Mouse (Mus musculus) midbrain, embryonic 16.5 days (tissue): ENCODE measurements around the gene Cort. TPM values are rescaled to one million over a fixed set of nuclear protein-coding genes. Genes with fewer than 3 reads are reported as not detected.

Experiments
- ATAC-seq: fragments of 200-750 bp; cut with Nextera tagmentation; 2 replicates; pipeline ENCODE4 v1.8.0; 2017; ENCODE audit warnings: moderate TSS enrichment
- H3K27ac ChIP-seq: fragments of 300-500 bp; sonication (generic); 2 replicates; pipeline ENCODE4 v1.5.1; 2014; ENCODE audit warnings: mild to moderate bottlenecking, low read length, mixed read lengths
- H3K27me3 ChIP-seq: fragments of 300-500 bp; sonication (generic); 2 replicates; pipeline ENCODE4 v1.6.1; 2014; ENCODE audit warnings: low read depth, low read length, mixed read lengths; ENCODE audit not compliant: control insufficient read depth, insufficient read depth
- H3K36me3 ChIP-seq: fragments of 300-500 bp; sonication (generic); 2 replicates; pipeline ENCODE4 v1.6.1; 2014; ENCODE audit warnings: mild to moderate bottlenecking, low read length, moderate library complexity, mixed read lengths; ENCODE audit not compliant: control insufficient read depth, insufficient read depth
- H3K4me1 ChIP-seq: fragments of 300-500 bp; sonication (generic); 2 replicates; pipeline ENCODE4 v1.6.1; 2014; ENCODE audit warnings: mild to moderate bottlenecking, low read length, mixed read lengths; ENCODE audit not compliant: control insufficient read depth, insufficient read depth
- H3K4me2 ChIP-seq: fragments of 300-500 bp; sonication (generic); 2 replicates; pipeline ENCODE4 v1.6.1; 2014; ENCODE audit warnings: mild to moderate bottlenecking, low read length, mixed read lengths
- H3K4me3 ChIP-seq: fragments of 300-500 bp; sonication (generic); 2 replicates; pipeline ENCODE4 v1.5.1; 2014; ENCODE audit warnings: low read depth, mild to moderate bottlenecking, low read length, moderate library complexity, mixed read lengths
- H3K9ac ChIP-seq: fragments of 300-500 bp; sonication (generic); 2 replicates; pipeline ENCODE4 v1.6.1; 2014; ENCODE audit warnings: low read depth, low read length, mixed read lengths
- H3K9me3 ChIP-seq: fragments of 300-500 bp; sonication (generic); replicated peaks from 2 replicates; pipeline ENCODE4 v1.6.1; 2014; ENCODE audit warnings: mild to moderate bottlenecking, low read length, mixed read lengths; ENCODE audit not compliant: control insufficient read depth, poor library complexity, severe bottlenecking
- WGBS: fragments of 180-500 bp; shearing (Covaris S2); extraction: QIAGEN DNeasy Blood & Tissue Kit; methylation state at CpG from one replicate; pipeline ENCODE4 v1.1.7; 2014; 5-methylcytosine and 5-hydroxymethylcytosine counted together
- polyA plus RNA-seq: library from polyadenylated mRNA; unstranded; fragments of >200 nt; fragmentation: Nextera tagmentation; extraction: Ambion mirVana; gene quantifications from 2 replicates; pipeline ENCODE4 v1.2.1, GENCODE M21; 2015

Cort gene
- polyA plus RNA-seq, 1 experiment from 2014 or later, result 0.77 TPM

DNA sequence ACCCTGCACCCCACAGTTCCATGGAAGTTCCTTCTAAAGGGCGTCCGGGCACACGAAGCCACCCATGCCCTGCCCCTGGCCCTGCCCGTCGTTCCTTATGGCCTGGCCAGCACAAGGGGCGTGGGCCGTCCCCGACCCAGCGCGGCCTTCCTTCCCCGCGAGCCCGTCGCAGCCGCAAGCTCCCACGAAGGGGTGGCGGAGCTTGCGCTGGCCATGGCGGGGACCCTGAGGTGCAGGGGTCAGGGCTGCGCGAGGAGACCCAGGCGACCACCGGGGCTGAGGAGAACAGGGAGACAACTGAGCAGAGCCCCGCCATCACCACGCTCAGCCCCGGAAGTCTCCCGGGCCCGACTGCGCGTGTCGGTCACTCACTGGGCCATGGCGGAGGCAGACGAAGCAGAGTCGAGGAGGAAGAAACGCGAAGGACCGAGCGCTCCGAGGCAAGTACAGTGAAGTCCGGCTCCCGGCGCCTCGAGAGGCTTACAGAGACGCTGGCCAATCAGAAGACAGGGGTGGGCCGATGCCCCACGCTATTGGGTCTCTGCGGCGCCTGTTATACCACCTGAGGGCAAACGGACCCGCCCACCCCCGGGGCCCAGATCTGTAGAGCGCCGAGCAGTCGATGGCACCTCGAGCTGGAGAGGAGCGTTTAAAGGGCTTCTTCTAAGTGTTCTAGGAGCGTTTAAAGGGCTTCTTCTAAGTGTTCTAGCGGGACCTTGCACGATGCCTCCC lies 39.8 kb upstream of the Cort start, which contains the start of gene Pgd:
Pgd (minus strand) TSS at position 557 of the 732 bp plus-strand sequence.
- Histone ChIP-seq H3K27me3 (no peaks in the 10 kb centered on the region), H3K36me3 (peaks cover 5% of the 10 kb centered on the region), H3K27ac (peak within 1 kb of the TSS; percentile 72), H3K9ac (peak within 1 kb of the TSS; percentile 84), H3K9me3 (no peaks in the 10 kb centered on the region), H3K4me2 (peak within 1 kb of the TSS; percentile 78), H3K4me1 (peaks cover 9% of the 10 kb centered on the region), H3K4me3 (peak within 1 kb of the TSS; percentile 76)
- peak; percentile 99 for ATAC-seq
- under 1% methylated on average over 59 of the region's 59 CpGs for WGBS

DNA sequence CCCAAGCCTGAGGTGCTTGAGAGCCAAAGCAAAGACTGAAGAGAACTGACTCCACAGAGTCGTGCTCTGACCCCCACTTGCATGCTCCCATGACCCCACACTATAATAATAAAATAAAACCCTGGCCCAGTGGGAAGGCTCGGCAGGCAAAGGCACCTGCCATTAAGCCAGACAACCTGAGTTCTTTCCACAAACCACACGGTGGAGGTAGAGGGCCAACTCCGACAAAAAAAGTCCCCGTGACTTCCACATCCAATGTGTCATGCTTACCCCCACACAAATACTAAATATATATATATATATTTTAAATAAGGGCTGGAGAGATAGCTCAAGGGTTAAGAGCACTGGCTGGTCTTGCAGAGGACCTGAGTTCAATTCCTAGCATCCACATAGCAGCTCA lies 37.6 kb upstream of the Cort start:
- no peak overlapping the region for H3K4me2 ChIP-seq
- H3K27ac ChIP-seq, result no peak overlapping the region
- peaks cover 9% of the 10 kb centered on the region for H3K4me1 ChIP-seq
- no peak overlapping the region for H3K4me3 ChIP-seq
- H3K9ac ChIP-seq, result no peak overlapping the region
- no peaks in the 10 kb centered on the region for H3K27me3 ChIP-seq
- no peak for ATAC-seq
- WGBS, result 71% methylated on average over 5 of the region's 5 CpGs
- peaks cover 20% of the 10 kb centered on the region for H3K36me3 ChIP-seq
- no peaks in the 10 kb centered on the region for H3K9me3 ChIP-seq

DNA sequence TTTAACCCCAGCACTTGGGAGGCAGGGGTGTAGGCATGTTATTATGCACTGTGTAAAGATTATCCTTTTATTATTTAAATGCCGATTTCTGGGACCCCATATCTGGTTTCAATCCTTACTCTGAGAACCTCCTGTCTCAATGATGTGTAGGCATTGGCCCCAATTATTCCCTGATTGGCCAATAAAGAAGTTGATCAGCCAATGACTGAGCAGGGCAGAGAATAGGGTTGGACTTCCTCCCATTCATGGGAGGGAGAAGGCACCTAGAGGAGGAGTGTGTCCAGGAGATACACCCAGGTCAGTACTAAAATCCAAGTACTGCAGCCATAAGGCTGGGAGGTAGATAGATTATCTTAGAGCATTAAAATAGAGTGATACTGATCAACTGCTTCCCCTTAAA lies 36.6 kb upstream of the Cort start:
- peaks cover 20% of the 10 kb centered on the region for H3K36me3 ChIP-seq

DNA sequence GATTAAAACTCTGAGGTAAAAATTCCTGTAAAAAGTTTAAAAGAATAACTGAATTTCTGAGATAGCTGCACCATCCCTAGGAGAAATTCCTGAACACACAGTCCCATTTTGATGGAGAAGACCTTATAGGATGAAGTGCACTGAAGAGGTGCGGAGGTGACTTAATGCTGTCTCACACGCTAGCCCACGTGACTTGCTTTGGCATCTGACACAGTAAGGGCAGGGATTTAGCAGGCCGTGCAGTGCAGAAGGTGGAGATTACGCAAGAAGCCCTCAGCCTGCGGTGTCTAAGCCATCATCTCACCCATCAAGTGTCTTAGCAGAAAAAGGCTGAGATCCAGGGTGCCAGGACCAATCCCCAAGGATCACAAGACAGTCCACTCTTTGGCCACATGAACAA lies 34.6 kb upstream of the Cort start:
- H3K27me3 ChIP-seq, result no peaks in the 10 kb centered on the region
- 94% methylated on average over 6 of the region's 6 CpGs for WGBS
- no peaks in the 10 kb centered on the region for H3K9me3 ChIP-seq
- H3K4me2 ChIP-seq, result no peak overlapping the region
- no peak overlapping the region for H3K4me3 ChIP-seq
- peaks cover 36% of the 10 kb centered on the region for H3K36me3 ChIP-seq
- peaks cover 9% of the 10 kb centered on the region for H3K4me1 ChIP-seq
- ATAC-seq, result no peak
- no peak overlapping the region for H3K9ac ChIP-seq
- H3K27ac ChIP-seq, result no peak overlapping the region

More for the DNA sequence above, 36.6 kb upstream of the Cort start:
- Histone ChIP-seq H3K4me3 (no peak overlapping the region), H3K9ac (no peak overlapping the region), H3K9me3 (no peaks in the 10 kb centered on the region), H3K4me1 (peaks cover 9% of the 10 kb centered on the region), H3K4me2 (no peak overlapping the region), H3K27ac (no peak overlapping the region), H3K27me3 (no peaks in the 10 kb centered on the region)
- WGBS, result 70% methylated on average over 1 of the region's 1 CpGs
- ATAC-seq, result no peak

DNA sequence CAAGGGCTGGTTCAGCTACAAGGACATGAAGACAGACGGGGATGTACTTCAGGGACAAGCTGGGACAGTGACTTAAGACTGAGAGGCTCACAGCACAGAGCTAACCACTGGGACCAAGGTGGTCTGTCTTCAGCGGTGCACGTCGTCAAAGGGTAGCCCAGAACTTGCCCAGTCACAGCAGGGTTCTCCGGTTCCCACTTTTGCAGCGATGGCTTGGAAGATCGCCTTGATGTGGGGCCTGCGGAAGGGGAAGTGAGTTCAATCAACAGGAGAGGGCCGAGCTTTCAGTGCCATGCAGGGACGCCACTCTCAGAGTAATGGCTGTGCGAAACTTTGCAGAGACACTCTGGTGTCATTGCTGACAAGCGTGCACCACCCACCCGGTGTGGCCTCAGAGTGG lies 33.3 kb upstream of the Cort start:
- no peaks in the 10 kb centered on the region for H3K27me3 ChIP-seq
- no peak overlapping the region for H3K27ac ChIP-seq
- H3K36me3 ChIP-seq, result peaks cover 47% of the 10 kb centered on the region
- no peak overlapping the region for H3K9ac ChIP-seq
- H3K4me2 ChIP-seq, result no peak overlapping the region
- no peaks in the 10 kb centered on the region for H3K9me3 ChIP-seq
- no peak for ATAC-seq
- 91% methylated on average over 13 of the region's 13 CpGs for WGBS
- no peaks in the 10 kb centered on the region; the same call in 1 of the 2 replicates for H3K4me1 ChIP-seq
- no peak overlapping the region for H3K4me3 ChIP-seq

DNA sequence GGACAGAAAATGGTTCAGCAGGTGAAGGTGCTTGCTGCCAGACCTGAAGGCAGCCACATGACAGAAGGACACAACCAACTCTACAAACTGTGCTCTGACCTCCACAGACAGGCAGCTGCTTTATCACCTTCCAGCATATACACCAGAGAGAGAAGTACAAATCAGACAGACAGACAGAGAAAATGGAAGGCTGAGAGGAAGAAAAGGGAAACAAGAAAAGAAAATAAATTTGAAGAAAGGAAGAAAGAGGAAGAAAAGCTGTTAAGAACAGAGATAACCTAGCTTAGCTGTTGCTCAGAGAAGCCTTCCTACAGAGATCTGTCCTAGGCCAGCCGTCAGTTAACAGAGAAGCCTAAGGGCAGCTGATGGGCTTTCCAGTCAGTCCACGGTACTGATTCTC lies 32.6 kb upstream of the Cort start:
- no peak overlapping the region for H3K4me2 ChIP-seq
- no peak for ATAC-seq
- peak overlapping the region; percentile 34; the same call in 1 of the 2 replicates for H3K9ac ChIP-seq

DNA sequence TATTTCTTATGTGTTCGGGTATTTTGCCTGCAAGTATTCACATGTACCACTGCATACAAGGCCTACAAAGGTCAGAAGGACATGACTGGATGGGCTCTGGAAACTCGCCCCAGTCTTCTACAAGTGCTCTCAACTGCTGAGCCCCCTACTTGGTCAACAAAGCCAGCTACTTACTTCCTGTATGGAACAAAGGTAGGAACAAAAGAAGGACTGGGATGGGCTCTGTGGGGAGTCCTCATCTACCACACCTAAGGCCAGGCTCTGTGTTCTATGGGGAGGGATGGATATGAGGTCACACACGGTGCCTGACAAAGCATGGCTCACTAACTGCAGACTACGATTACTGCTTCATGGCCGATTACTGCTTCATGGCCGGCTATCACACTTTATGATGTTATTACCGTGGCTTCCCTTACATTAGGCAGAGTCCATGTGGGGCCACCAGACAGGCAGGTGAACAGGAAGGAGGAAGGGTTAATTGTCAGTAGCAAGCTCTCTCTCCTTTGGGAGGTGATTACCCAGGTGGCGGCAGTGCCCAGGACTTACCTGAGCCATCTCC lies 30.9 kb upstream of the Cort start:
- H3K4me3 ChIP-seq, result no peak overlapping the region
- H3K4me1 ChIP-seq, result no peaks in the 10 kb centered on the region
- no peak for ATAC-seq
- no peak overlapping the region for H3K4me2 ChIP-seq
- H3K27me3 ChIP-seq, result no peaks in the 10 kb centered on the region
- H3K9ac ChIP-seq, result no peak overlapping the region
- peaks cover 66% of the 10 kb centered on the region for H3K36me3 ChIP-seq
- no peaks in the 10 kb centered on the region for H3K9me3 ChIP-seq
- no peak overlapping the region for H3K27ac ChIP-seq
- 91% methylated on average over 8 of the region's 8 CpGs for WGBS

More for the DNA sequence above, 32.6 kb upstream of the Cort start:
- Histone ChIP-seq H3K4me1 (no peaks in the 10 kb centered on the region), H3K27ac (no peak overlapping the region), H3K4me3 (no peak overlapping the region), H3K27me3 (no peaks in the 10 kb centered on the region), H3K36me3 (peaks cover 49% of the 10 kb centered on the region), H3K9me3 (no peaks in the 10 kb centered on the region)
- WGBS, result 94% methylated on average over 2 of the region's 2 CpGs

DNA sequence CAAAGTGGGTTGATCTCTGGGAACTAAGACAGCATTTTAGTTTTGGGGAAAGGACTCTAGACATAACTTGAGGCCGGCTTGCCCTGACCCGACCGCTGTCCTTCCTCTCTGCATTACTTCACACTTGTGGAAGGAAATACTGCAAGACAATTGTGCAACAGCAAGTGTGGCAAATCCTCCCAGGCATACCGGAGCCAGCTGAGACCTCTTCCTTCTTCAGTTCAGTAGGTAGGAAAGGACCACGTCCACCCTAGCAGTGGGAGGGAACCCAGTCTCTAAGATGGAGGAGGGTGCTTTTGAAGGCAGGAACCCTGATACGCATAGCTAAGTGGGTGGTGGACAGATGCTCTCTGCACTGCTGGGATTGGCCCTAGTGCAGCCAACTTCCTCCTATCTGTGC lies 29.1 kb upstream of the Cort start:
- Histone ChIP-seq H3K27me3 (no peaks in the 10 kb centered on the region), H3K9me3 (no peaks in the 10 kb centered on the region), H3K36me3 (peaks cover 73% of the 10 kb centered on the region), H3K4me3 (no peak overlapping the region), H3K27ac (no peak overlapping the region), H3K4me2 (no peak overlapping the region), H3K9ac (no peak overlapping the region), H3K4me1 (no peaks in the 10 kb centered on the region)
- 93% methylated on average over 6 of the region's 6 CpGs for WGBS
- ATAC-seq, result no peak

DNA sequence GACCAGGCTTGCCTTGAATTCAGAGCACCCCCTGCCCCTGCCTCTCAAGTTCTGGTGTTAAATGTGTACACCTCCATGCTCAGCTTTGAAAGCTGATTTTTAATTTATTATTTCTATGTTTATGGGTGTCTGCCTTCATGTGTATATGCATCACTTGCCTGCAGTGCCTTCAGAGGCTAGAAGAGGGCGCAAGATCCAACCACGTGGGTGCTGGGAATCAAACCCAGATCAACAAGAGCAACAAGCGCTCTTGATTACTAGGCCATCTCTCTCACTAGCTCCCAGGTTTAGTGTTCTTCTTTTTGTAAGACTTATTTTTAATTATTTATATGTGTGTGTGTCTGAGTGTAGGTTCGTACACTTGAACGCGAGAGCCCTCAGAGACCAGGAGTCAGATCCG lies 28.3 kb upstream of the Cort start:
- Histone ChIP-seq H3K4me2 (no peak overlapping the region), H3K4me1 (no peaks in the 10 kb centered on the region), H3K27ac (no peak overlapping the region), H3K4me3 (no peak overlapping the region), H3K9ac (no peak overlapping the region), H3K9me3 (no peaks in the 10 kb centered on the region), H3K27me3 (no peaks in the 10 kb centered on the region), H3K36me3 (peaks cover 70% of the 10 kb centered on the region)
- ATAC-seq, result no peak
- 97% methylated on average over 7 of the region's 7 CpGs for WGBS
